Mouse (Mus musculus): Measurements from ENCODE around the gene Gdf9. TPM values are rescaled to one million over a fixed set of nuclear protein-coding genes. Genes with fewer than 3 reads are reported as not detected.

Gene Gdf9
- polyA plus RNA-seq, 1 experiment from 2014 or later, result 5.6 TPM

GRCm38 (mm10) chr11:53486822-53487594 lies 56.2 kb downstream of the Gdf9 start:
- no peaks in the 10 kb centered on the region for H3K36me3 ChIP-seq (ENCODE audit: control insufficient read depth, insufficient read depth)
- ATAC-seq, result peak; percentile 50
- H3K4me1 ChIP-seq (replicated peaks; ENCODE audit: control insufficient read depth, insufficient read depth, low read length), result no peaks in the 10 kb centered on the region
- no peak overlapping the region for H3K27ac ChIP-seq (ENCODE audit: low read depth, low read length)
- H3K9me3 ChIP-seq (ENCODE audit: control insufficient read depth), result no peaks in the 10 kb centered on the region
- 0 out of 2 replicates have a peak overlapping the region, but pooled peaks have one; percentile 11 for H3K9ac ChIP-seq (ENCODE audit: low read depth, low read length)
- peak; percentile 24 for TF ChIP-seq CTCF (IDR thresholded peaks at IDR 0.05; ENCODE audit: low read depth)
- 12% methylated on average over 27 of the region's 27 CpGs for WGBS
- peak overlapping the region; percentile 26 for H3K4me3 ChIP-seq (ENCODE audit: low read depth, low read length)
- peak overlapping the region; percentile 59 for H3K4me2 ChIP-seq (replicated peaks; ENCODE audit: low read depth)
- H3K27me3 ChIP-seq (replicated peaks; ENCODE audit: control insufficient read depth, insufficient read depth, low read length), result no peaks in the 10 kb centered on the region

Small RNA genes lying within 50 kb of the gene (microRNA-seq; reads per million reads assigned to microRNA genes)
- gene Mir6920, result not detected

Other genes starting within 250 kb of the Gdf9 start
- gene Hspa4, start 130.6 kb upstream of the Gdf9 start, polyA plus RNA-seq (2015; fragmentation: Nextera tagmentation; extraction: Ambion mirVana), result 65.8 and 67.6 TPM in 2 replicates
- gene Zcchc10, start 106.3 kb upstream of the Gdf9 start, polyA plus RNA-seq (2015; fragmentation: Nextera tagmentation; extraction: Ambion mirVana), result 10.1 and 10.8 TPM in 2 replicates
- 19.0 and 23.6 TPM in 2 replicates for gene Aff4, start 80.2 kb upstream of the Gdf9 start, polyA plus RNA-seq (2015; fragmentation: Nextera tagmentation; extraction: Ambion mirVana)
- 1,325 and 1,459 TPM in 2 replicates for gene Leap2, start 7.9 kb upstream of the Gdf9 start, polyA plus RNA-seq (2015; fragmentation: Nextera tagmentation; extraction: Ambion mirVana)
- gene Uqcrq, start 192 bp upstream of the Gdf9 start, polyA plus RNA-seq (2015; fragmentation: Nextera tagmentation; extraction: Ambion mirVana), result 2,040 and 2,166 TPM in 2 replicates
- 0.12 and 0.23 TPM in 2 replicates for gene Gm10447, start 26.1 kb downstream of the Gdf9 start, polyA plus RNA-seq (2015; fragmentation: Nextera tagmentation; extraction: Ambion mirVana)
- 3.0 and 3.7 TPM in 2 replicates for gene Shroom1, start 26.2 kb downstream of the Gdf9 start, polyA plus RNA-seq (2015; fragmentation: Nextera tagmentation; extraction: Ambion mirVana)
- not detected in 2 replicates for gene Gm9837, start 39.5 kb downstream of the Gdf9 start, polyA plus RNA-seq (2015; fragmentation: Nextera tagmentation; extraction: Ambion mirVana)
- not detected in 2 replicates for gene Gm9945, start 49.1 kb downstream of the Gdf9 start, polyA plus RNA-seq (2015; fragmentation: Nextera tagmentation; extraction: Ambion mirVana)
- 1.1 and 1.5 TPM in 2 replicates for gene Sowaha, start 49.3 kb downstream of the Gdf9 start, polyA plus RNA-seq (2015; fragmentation: Nextera tagmentation; extraction: Ambion mirVana)
- 10.0 and 10.5 TPM in 2 replicates for gene Sept8, start 88.2 kb downstream of the Gdf9 start, polyA plus RNA-seq (2015; fragmentation: Nextera tagmentation; extraction: Ambion mirVana)
- 17.0 and 18.4 TPM in 2 replicates for gene Kif3a, start 136.4 kb downstream of the Gdf9 start, polyA plus RNA-seq (2015; fragmentation: Nextera tagmentation; extraction: Ambion mirVana)
- 0.29 and 0.39 TPM in 2 replicates for gene Il4, start 187.6 kb downstream of the Gdf9 start, polyA plus RNA-seq (2015; fragmentation: Nextera tagmentation; extraction: Ambion mirVana)
- not detected in 2 replicates for gene Il13, start 203.7 kb downstream of the Gdf9 start, polyA plus RNA-seq (2015; fragmentation: Nextera tagmentation; extraction: Ambion mirVana)